Mouse (Mus musculus): ENCODE results near the gene Uaca.
A peak's percentile ranks its signal among the peaks of the same experiment; 100 is the strongest.
"Not testable (repeated sequence)": the region's sequence is repeated elsewhere in the genome, so short reads cannot be mapped to it uniquely, and the experiment has no call there.

The Uaca gene

DNA sequence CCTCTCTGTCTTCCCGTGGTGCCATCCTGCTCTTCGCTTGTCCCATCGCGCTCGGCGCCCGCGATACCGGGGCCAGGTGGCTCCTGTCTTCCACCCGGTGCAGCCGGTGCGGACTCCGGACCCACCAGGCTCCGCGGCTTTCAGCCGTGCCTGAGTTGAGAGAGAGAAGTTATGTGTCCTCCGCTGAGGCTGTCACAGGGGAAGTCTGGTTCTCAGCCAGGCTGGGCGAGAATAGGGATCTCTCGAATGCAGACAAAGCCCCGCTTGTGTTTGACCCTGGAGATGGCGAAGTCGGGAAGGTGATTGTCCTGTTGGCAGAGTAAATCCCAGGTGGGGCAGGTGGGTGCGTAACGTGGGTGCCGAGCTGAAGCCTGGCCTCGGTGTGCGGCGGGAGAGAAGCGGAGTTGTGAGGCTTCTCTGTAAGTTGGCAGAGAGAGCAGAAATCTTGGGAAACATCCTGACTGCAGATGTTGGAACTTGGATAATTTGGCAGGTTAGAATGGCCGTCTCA is 554 bp downstream of the Uaca start:
- no peak for DNase-seq (ENCODE audit: low read depth, low spot score)

GRCm38 (mm10) chr9:60796076-60796475 is 1.7 kb downstream of the Uaca start:
- DNase-seq (ENCODE audit: low read depth, low spot score) = no peak

- no peak for DNase-seq (ENCODE audit: low read depth, low spot score)
These were observed 2.8 kb downstream of the Uaca start for GRCm38 (mm10) chr9:60797126-60797525.

GRCm38 (mm10) chr9:60799061-60799460 is 4.7 kb downstream of the Uaca start:
- no peak for DNase-seq (ENCODE audit: low read depth, low spot score)

DNA sequence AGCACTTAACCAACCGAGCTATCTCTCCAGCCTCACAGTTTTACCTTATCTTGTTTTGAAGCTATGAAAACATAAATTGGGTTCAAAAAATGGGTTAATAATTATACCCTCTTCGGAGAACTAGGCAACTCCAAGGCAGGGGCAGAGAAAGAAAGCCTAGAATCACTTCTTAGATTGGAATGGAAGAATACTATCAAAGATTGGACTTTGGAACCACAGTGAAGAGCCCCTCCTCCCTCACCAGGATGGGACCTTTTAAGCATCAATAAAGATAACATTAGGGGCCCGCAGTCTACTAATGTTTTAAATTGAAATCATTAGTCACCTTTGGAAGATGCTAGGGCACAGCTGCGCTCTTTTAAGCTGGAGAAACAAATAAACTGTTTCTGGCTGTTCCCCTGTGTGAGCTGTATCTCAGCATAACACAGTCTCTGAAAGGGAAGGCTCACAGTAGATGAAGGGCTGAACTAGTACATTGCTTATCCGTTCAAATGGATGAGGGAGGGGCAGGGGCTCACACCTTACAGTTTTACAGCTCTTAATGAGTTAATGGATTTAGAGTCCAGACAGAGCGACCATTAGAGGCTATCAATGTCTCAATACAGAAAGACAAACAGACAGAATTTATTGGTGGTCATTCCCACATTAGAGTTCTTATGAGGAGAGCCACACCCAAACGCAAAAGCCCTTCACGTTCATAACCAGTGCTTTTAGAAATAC is 6.5 kb downstream of the Uaca start:
- DNase-seq (ENCODE audit: low read depth, low spot score) = no peak

GRCm38 (mm10) chr9:60801746-60802145 is 7.4 kb downstream of the Uaca start:
- DNase-seq (ENCODE audit: low read depth, low spot score) = no peak

DNA sequence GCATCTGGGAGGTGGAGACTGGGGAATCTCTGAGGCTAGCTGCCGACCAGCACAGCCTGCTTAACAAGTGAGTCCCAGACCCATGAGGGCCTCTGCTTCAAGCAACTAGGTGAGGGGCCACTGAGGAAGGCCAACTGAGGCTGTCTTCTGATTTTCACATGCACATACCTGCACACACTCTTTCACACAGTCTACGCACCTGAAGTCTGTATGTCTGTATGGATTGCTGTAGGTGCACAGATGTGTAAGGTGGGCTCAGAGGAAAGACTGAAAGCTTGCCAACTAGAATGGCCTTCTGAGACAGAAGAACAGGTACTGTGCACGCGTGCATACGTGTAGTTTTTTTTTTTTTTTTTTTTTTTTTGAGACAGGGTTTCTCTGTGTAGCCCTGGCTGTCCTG is 8.0 kb downstream of the Uaca start:
- no peak for DNase-seq (ENCODE audit: low read depth, low spot score)

GRCm38 (mm10) chr9:60806021-60806420 is 11.7 kb downstream of the Uaca start:
- no peak for DNase-seq (ENCODE audit: low read depth, low spot score)

- no peak for DNase-seq (ENCODE audit: low read depth, low spot score)
These were observed 13.7 kb downstream of the Uaca start for GRCm38 (mm10) chr9:60807996-60808395.

- DNase-seq (ENCODE audit: low read depth, low spot score) = peak; percentile 42
These were observed 19.0 kb downstream of the Uaca start for GRCm38 (mm10) chr9:60813139-60813880.

GRCm38 (mm10) chr9:60815502-60815901 is 21.2 kb downstream of the Uaca start:
- no peak for DNase-seq (ENCODE audit: low read depth, low spot score)

- DNase-seq (ENCODE audit: low read depth, low spot score) = no peak
These were observed 23.2 kb downstream of the Uaca start for GRCm38 (mm10) chr9:60817585-60817984.

DNA sequence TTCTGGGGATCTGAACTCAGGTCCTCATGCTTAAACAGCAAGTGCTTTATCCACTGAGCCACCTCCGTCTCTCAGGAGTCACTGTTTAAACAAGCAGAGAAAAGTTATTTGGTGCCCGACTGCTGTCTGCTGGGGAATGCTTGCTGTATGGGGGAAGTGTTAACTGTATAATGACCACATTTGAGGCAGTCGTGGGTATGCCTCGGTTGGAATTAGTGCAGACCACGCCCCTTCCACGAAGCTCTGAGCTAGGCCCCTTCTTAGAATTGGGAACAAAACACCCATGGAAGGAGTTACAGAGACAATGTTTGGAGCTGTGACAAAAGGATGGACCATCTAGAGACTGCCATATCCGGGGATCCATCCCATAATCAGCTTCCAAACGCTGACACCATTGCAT is 24.2 kb downstream of the Uaca start:
- not testable (repeated sequence) for DNase-seq (ENCODE audit: low read depth, low spot score)

GRCm38 (mm10) chr9:60819340-60819739 is 25.0 kb downstream of the Uaca start:
- DNase-seq (ENCODE audit: low read depth, low spot score) = peak; percentile 49

DNA sequence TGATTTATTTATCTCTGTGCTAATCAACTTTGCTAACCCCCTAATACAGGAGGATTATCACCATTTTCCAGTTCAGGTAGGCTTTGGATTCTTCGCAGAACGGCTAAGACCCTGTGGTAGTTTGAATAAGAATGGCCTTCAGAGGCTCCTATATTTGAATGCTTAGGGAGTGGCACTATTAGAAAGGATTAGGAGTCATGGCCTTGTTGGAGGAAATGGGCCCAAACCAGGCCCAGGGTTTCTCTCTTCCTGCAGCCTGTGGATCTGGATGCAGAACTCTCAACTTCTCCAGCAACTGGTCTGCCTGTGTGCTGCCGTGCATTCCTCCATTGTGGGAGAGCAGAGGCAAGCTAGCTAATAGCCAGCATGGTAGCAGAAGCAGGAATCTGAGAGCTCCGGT is 27.2 kb downstream of the Uaca start:
- no peak for DNase-seq (ENCODE audit: low read depth, low spot score)

GRCm38 (mm10) chr9:60822681-60823080 is 28.3 kb downstream of the Uaca start:
- no peak for DNase-seq (ENCODE audit: low read depth, low spot score)

GRCm38 (mm10) chr9:60825506-60825905 is 31.2 kb downstream of the Uaca start:
- DNase-seq (ENCODE audit: low read depth, low spot score) = no peak

DNA sequence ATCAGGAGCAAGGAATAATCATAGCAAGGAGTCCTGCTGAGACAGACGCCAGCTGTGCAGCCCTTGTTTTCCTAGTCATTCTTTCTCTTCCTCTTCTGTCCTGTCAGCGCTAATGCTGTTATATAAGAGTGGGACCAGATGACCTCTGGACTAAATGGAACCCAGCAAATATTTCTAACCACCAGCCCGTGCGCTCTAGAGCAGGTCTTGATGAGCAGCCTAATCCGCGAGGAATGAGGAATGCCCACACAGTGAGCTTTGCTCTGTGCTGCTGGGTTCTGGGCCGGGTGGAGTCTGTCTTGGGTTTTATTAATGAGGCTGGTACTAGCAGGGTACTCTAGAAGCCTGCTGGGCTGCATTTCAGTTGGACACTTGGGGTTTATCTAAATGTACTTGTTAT is 32.4 kb downstream of the Uaca start:
- no peak for DNase-seq (ENCODE audit: low read depth, low spot score)

DNA sequence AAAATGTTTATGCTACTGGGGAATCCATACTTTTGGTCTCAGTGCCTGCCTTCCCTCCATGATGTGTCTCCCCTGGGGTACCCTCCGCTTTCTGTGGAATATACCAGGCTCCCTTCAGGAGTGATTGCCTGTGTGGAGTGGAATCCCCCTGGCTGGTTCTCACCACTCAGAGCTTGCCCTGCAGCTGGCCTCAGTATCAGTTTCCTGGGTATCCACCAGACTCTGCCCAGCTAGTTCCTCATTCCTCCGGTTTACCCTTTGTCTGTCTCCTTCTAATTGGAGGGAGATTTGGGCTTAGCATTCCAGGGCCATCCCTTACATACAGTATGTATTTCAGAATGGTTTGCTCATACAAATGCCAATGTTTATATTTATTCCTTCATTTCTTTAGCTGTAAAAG is 33.9 kb downstream of the Uaca start:
- no peak for DNase-seq (ENCODE audit: low read depth, low spot score)

GRCm38 (mm10) chr9:60829610-60830009 is 35.3 kb downstream of the Uaca start:
- DNase-seq (ENCODE audit: low read depth, low spot score) = no peak

DNA sequence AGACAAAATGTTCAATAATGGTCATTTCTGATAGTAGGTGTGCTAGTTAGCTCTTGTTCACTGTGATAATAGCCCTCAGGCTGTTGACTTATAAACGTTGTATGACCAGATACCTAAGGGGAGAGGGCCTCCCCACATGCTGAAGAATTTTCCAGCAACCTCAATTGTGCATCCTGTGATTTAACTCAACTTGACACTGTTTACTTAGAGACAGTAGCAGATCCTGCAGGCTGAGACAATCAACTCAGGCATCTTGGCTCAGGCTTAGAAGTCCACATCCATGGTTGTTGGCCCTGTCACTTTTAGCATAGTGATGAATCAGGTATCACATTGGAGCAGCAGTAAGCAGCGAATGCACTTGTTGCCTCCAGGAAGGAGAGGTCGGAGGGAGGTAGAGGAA is 35.7 kb downstream of the Uaca start:
- no peak for DNase-seq (ENCODE audit: low read depth, low spot score)

DNA sequence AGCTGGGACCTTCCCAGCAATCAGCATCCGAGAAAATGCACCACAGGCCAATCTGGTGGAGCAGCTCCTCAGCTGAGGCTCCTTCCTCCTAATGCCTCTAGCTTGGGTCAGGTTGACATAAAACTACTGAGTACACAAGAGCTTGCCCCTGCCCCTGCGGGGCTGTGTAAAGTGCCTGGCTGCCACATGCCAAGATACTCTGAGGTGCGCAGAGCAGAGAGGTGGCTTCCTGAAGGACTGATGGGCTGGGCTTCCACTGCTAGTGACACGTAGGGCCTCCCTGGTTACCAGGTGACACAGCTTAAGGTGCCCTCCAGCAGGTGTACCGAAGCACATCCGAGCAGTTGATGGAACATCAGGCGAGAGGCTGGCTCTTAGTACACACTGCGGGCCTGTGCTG is 37.9 kb downstream of the Uaca start:
- DNase-seq (ENCODE audit: low read depth, low spot score) = no peak

GRCm38 (mm10) chr9:60836151-60836550 is 41.8 kb downstream of the Uaca start:
- no peak for DNase-seq (ENCODE audit: low read depth, low spot score)

Data from A20 (cell line).